Comparison of ENCODE assay signal across 8 mouse cellular contexts in the genomic region with DNA sequence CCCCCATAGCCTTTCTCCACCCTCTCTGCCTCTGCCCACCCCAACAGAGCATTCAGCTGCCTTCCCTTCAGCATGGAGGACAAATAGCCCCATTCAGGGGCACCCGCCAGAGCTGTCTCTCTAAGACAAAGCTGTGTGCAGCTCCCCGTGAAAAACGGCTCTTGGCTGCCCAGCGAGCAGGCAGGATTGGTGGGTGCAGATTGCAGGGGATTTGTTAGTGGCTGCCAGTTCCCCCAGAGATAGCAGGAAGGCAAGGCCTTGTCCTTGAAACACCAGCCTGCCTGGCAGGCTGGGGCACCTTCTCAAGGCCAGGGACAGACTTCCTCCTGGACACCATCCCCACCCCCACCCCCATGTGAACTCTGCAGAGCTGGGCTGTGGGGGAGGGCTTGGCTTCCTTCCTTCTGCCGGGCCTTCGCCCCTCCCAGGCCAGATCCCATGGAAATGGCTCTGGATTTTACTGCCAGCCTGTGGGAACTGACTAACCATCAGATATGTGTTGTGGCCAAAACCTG.
DNase-seq lines count a peak whose midpoint lies in the region; ATAC-seq lines count a peak whose summit lies in the region.

No protein-coding gene starts in this region.

- intact Hi-C loops in heart, postnatal 36 days (cut with DNase I): loop anchor here (1.0 to 5.0 kb wide), 4 partner anchors 19 to 105 kb away; a partner anchor contains a TSS

- peak; percentile 16; the same call in 1 of the 2 replicates for ATAC-seq in embryonic facial prominence, embryonic 14.5 days (ENCODE audit: low read depth)
- ATAC-seq in megakaryocyte-erythroid progenitor cell, adult 5-6 weeks (replicated peaks; ENCODE audit: low FRiP score, low TSS enrichment, poor library complexity, severe bottlenecking): no peak
- no peak for ATAC-seq in erythroblast, adult 5-6 weeks (replicated peaks; ENCODE audit: low FRiP score, poor library complexity, severe bottlenecking)

- DNase-seq in 3134 (ENCODE audit: extremely low read depth, insufficient read length, low spot score): peak; percentile 64
- peak; percentile 27 for DNase-seq in ES-CJ7 (ENCODE audit: low read depth, low spot score)
- DNase-seq in embryonic facial prominence, embryonic 14.5 days (ENCODE audit: low spot score): peak; percentile 70
- DNase-seq in heart, postnatal 36 days: peak; percentile 46 to 58
- DNase-seq in layer of hippocampus, postnatal 14 days (ENCODE audit: low spot score in 2 of 2): peak; percentile 60 to 71
- DNase-seq in mesoderm, embryonic 11.5 days (ENCODE audit: low read depth, low spot score): peak; percentile 63

- peak overlapping the region; percentile 35 for H3K9ac ChIP-seq in embryonic facial prominence, embryonic 14.5 days (ENCODE audit: low read depth, low read length)

- peaks cover 54% of the 10 kb centered on the region for H3K4me1 ChIP-seq in embryonic facial prominence, embryonic 14.5 days (ENCODE audit: control insufficient read depth, insufficient read depth, low read length)

- no peak overlapping the region for H3K4me2 ChIP-seq in embryonic facial prominence, embryonic 14.5 days (ENCODE audit: low read depth, low read length)

- no peaks in the 10 kb centered on the region for H3K9me3 ChIP-seq in embryonic facial prominence, embryonic 14.5 days (ENCODE audit: control insufficient read depth, low read length)

- peak overlapping the region; percentile 90 for H3K27ac ChIP-seq in embryonic facial prominence, embryonic 14.5 days (replicated peaks; ENCODE audit: low read depth, low read length)

- H3K36me3 ChIP-seq in embryonic facial prominence, embryonic 14.5 days (ENCODE audit: control insufficient read depth, insufficient read depth, low read length): peaks cover 13% of the 10 kb centered on the region

- H3K4me3 ChIP-seq in embryonic facial prominence, embryonic 14.5 days (ENCODE audit: low read depth, low read length): no peak overlapping the region

- WGBS in embryonic facial prominence, embryonic 14.5 days: 24% methylated on average over 6 of the region's 6 CpGs

- no peaks in the 10 kb centered on the region for H3K27me3 ChIP-seq in embryonic facial prominence, embryonic 14.5 days (replicated peaks; ENCODE audit: control insufficient read depth, insufficient read depth, low read length)
